8 mouse cellular contexts compared by ENCODE assay signal in the genomic region with DNA sequence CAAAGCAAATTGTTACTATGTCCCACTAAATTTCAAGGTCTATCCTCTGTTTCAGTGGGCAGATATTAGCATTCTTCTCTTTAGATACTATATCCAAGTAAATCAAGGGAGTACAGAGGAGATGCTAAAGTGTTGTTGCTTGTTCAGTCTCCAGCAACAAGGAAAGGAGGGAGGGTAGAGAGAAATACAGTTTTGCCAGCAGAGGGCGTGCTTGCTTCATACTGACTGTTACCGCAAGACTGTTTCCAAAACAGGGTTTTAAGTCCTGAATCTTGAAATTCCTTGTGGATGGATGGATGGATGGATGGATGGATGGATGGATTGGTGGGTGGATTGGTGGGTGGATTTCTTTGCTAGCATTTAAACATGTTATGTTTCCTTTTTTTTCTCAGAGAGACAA. TPM values are rescaled to one million over a fixed set of nuclear protein-coding genes. Genes with fewer than 3 reads are reported as not detected.
DNase-seq lines count a peak whose midpoint lies in the region; ATAC-seq and TF ChIP-seq lines count a peak whose summit lies in the region.

No protein-coding gene starts in this region.

- no peak overlapping the region for H3K4me2 ChIP-seq in kidney, embryonic 14.5 days (replicated peaks; ENCODE audit: low read depth, low read length)
- 0 out of 2 replicates have a peak overlapping the region, but pooled peaks have one; percentile 31 for H3K4me2 ChIP-seq in CH12.LX (ENCODE audit: insufficient read depth, low read depth, poor library complexity, severe bottlenecking)
- H3K4me2 ChIP-seq in embryonic facial prominence, embryonic 14.5 days (ENCODE audit: low read depth, low read length): no peak overlapping the region
- no peak overlapping the region for H3K4me2 ChIP-seq in neural tube, embryonic 11.5 days (ENCODE audit: low read depth)

- TF ChIP-seq EP300 in CH12.LX (IDR thresholded peaks at IDR 0.05; ENCODE audit: low read length): no peak

- H3K9ac ChIP-seq in kidney, embryonic 14.5 days (ENCODE audit: low read depth, low read length): no peak overlapping the region
- no peak overlapping the region for H3K9ac ChIP-seq in CH12.LX (ENCODE audit: insufficient read depth, low read depth)
- H3K9ac ChIP-seq in embryonic facial prominence, embryonic 14.5 days (ENCODE audit: low read depth, low read length): no peak overlapping the region
- no peak overlapping the region for H3K9ac ChIP-seq in neural tube, embryonic 11.5 days (ENCODE audit: low read length)

- 12% methylated on average over 2 of the region's 2 CpGs for WGBS in kidney, embryonic 14.5 days
- 4% methylated on average over 2 of the region's 2 CpGs for WGBS in embryonic facial prominence, embryonic 14.5 days
- 4% methylated on average over 2 of the region's 2 CpGs for WGBS in neural tube, embryonic 11.5 days

- no peak for TF ChIP-seq POLR2A in CH12.LX (IDR thresholded peaks at IDR 0.05; ENCODE audit: low read depth, low read length)

- dilution Hi-C loops in CH12.LX (cut with MboI; ENCODE audit: extremely low pct_ligation_motif_present, extremely low pct_unique_long_range_greater_than_20kb, low sequenced_read_pairs): no loop called here

- DNase-seq in kidney, adult 8-10 months: peak; percentile 25 to 61
- DNase-seq in CH12.LX (ENCODE audit: extremely low read depth): peak; percentile 65
- DNase-seq in adrenal gland, postnatal 10 days: peak; percentile 76
- DNase-seq in embryonic facial prominence, embryonic 14.5 days (ENCODE audit: low spot score): peak; percentile 74
- peak; percentile 70 to 74 for DNase-seq in layer of hippocampus, postnatal 10 days (ENCODE audit: low spot score in 2 of 2)
- peak; percentile 53 for DNase-seq in neural tube, embryonic 11.5 days (ENCODE audit: low spot score)

- TF ChIP-seq CTCF in CH12.LX (conservative IDR thresholded peaks at IDR 0.05 in 1 of 2, IDR thresholded peaks at IDR 0.05 in 1 of 2; ENCODE audit: low read depth in 2 of 2, low read length in 2 of 2): peak; percentile 67 to 89

- no peaks in the 10 kb centered on the region for H3K27me3 ChIP-seq in kidney, embryonic 14.5 days (ENCODE audit: control insufficient read depth, insufficient read depth, low read length)
- H3K27me3 ChIP-seq in CH12.LX (replicated peaks): no peaks in the 10 kb centered on the region
- H3K27me3 ChIP-seq in embryonic facial prominence, embryonic 14.5 days (replicated peaks; ENCODE audit: control insufficient read depth, insufficient read depth, low read length): no peaks in the 10 kb centered on the region
- no peaks in the 10 kb centered on the region for H3K27me3 ChIP-seq in neural tube, embryonic 11.5 days (ENCODE audit: control insufficient read depth, insufficient read depth, low read length)

- H3K79me2 ChIP-seq in CH12.LX (replicated peaks; ENCODE audit: control insufficient read depth, extremely low read depth, insufficient read depth, poor library complexity, severe bottlenecking): no peaks in the 10 kb centered on the region

- H3K36me3 ChIP-seq in kidney, embryonic 14.5 days (ENCODE audit: control insufficient read depth, insufficient read depth, low read length): peaks cover 8% of the 10 kb centered on the region; the same call in 1 of the 2 replicates
- H3K36me3 ChIP-seq in CH12.LX (replicated peaks in 1 of 2; ENCODE audit: control insufficient read depth in 1 of 2, insufficient read depth in 1 of 2, low read length in 1 of 2): peaks cover 16 to 47% of the 10 kb centered on the region in 2 experiments
- H3K36me3 ChIP-seq in embryonic facial prominence, embryonic 14.5 days (ENCODE audit: control insufficient read depth, insufficient read depth, low read length): peaks cover 18% of the 10 kb centered on the region
- H3K36me3 ChIP-seq in neural tube, embryonic 11.5 days (ENCODE audit: control insufficient read depth, insufficient read depth, low read length): no peaks in the 10 kb centered on the region

- no peak for ATAC-seq in kidney, embryonic 14.5 days (ENCODE audit: low FRiP score, low TSS enrichment)
- no peak for ATAC-seq in embryonic facial prominence, embryonic 14.5 days (ENCODE audit: low read depth)
- no peak for ATAC-seq in neural tube, embryonic 11.5 days (ENCODE audit: insufficient read depth, low FRiP score, low TSS enrichment)
- ATAC-seq in erythroblast, adult 5-6 weeks (replicated peaks; ENCODE audit: low FRiP score, poor library complexity, severe bottlenecking): no peak

- in situ Hi-C loops in CH12.LX (cut with MboI; ENCODE audit: low pct_ligation_motif_present, low pct_unique_long_range_greater_than_20kb, low sequenced_read_pairs): no loop called here

- TF ChIP-seq RAD21 in CH12.LX (IDR thresholded peaks at IDR 0.05; ENCODE audit: low read depth, low read length): peak; percentile 80

- no peaks in the 10 kb centered on the region for H3K4me1 ChIP-seq in kidney, embryonic 14.5 days (ENCODE audit: control insufficient read depth, insufficient read depth, low read length)
- H3K4me1 ChIP-seq in CH12.LX (ENCODE audit: control insufficient read depth in 1 of 2, insufficient read depth in 2 of 2): peaks cover 0 to 4% of the 10 kb centered on the region in 2 experiments; a peak in 1 of 4 replicates
- no peaks in the 10 kb centered on the region for H3K4me1 ChIP-seq in embryonic facial prominence, embryonic 14.5 days (ENCODE audit: control insufficient read depth, insufficient read depth, low read length)
- no peaks in the 10 kb centered on the region for H3K4me1 ChIP-seq in neural tube, embryonic 11.5 days (ENCODE audit: control insufficient read depth, insufficient read depth, low read length)

- H3K4me3 ChIP-seq in kidney, embryonic 14.5 days (ENCODE audit: low read length): no peak overlapping the region
- no peak overlapping the region for H3K4me3 ChIP-seq in CH12.LX (replicated peaks in 1 of 3; ENCODE audit: low read depth in 2 of 3, low read length in 2 of 3, poor library complexity in 1 of 3)
- no peak overlapping the region for H3K4me3 ChIP-seq in embryonic facial prominence, embryonic 14.5 days (ENCODE audit: low read depth, low read length)
- H3K4me3 ChIP-seq in neural tube, embryonic 11.5 days (ENCODE audit: low read depth, low read length): no peak overlapping the region

- no peaks in the 10 kb centered on the region for H3K9me3 ChIP-seq in kidney, embryonic 14.5 days (ENCODE audit: control insufficient read depth, low read length)
- H3K9me3 ChIP-seq in CH12.LX (replicated peaks; ENCODE audit: low read length): no peaks in the 10 kb centered on the region
- H3K9me3 ChIP-seq in embryonic facial prominence, embryonic 14.5 days (ENCODE audit: control insufficient read depth, low read length): no peaks in the 10 kb centered on the region
- H3K9me3 ChIP-seq in neural tube, embryonic 11.5 days (ENCODE audit: control insufficient read depth, low read length): no peaks in the 10 kb centered on the region

- no peak overlapping the region for H3K27ac ChIP-seq in kidney, embryonic 14.5 days (ENCODE audit: low read depth, low read length)
- H3K27ac ChIP-seq in CH12.LX (ENCODE audit: insufficient read depth, low read depth): no peak overlapping the region
- no peak overlapping the region for H3K27ac ChIP-seq in embryonic facial prominence, embryonic 14.5 days (replicated peaks; ENCODE audit: low read depth, low read length)
- H3K27ac ChIP-seq in neural tube, embryonic 11.5 days (ENCODE audit: low read depth, low read length): no peak overlapping the region

TF ChIP-seq in CH12.LX, 34 proteins besides CTCF, POLR2A, EP300 and RAD21 (continues in another document):
- TF ChIP-seq MAX (IDR thresholded peaks at IDR 0.05; ENCODE audit: low read length) (no peak), SMC3 (IDR thresholded peaks at IDR 0.05; ENCODE audit: low read depth, low read length) (peak; percentile 69), TCF12 (IDR thresholded peaks at IDR 0.05; ENCODE audit: low read depth, low read length) (no peak), JUN (IDR thresholded peaks at IDR 0.05; ENCODE audit: insufficient read depth, low read depth, low read length) (no peak)

RNA-seq across cellular contexts. Expression of a gene that starts 25.7 kb away (rescaled TPM):
- polyA plus RNA-seq in kidney, embryonic 14.5 days (2014; fragmentation: Nextera tagmentation; extraction: Ambion mirVana): 535 and 564 TPM in 2 replicates
- total RNA-seq in CH12.LX (2012; rRNA removed): 365 and 379 TPM in 2 replicates
- 403 and 410 TPM in 2 replicates for total RNA-seq in CH12.LX (2014; rRNA removed)
- polyA plus RNA-seq in CH12.LX (2012; ENCODE audit: insufficient read length, low read depth): 476 and 483 TPM in 2 replicates
- total RNA-seq in adrenal gland, postnatal 10 days (2021): 100 to 1,000 TPM; 276 to 572 TPM
- 580 and 582 TPM in 2 replicates for polyA plus RNA-seq in embryonic facial prominence, embryonic 14.5 days (2014; fragmentation: Nextera tagmentation; extraction: Ambion mirVana)
- total RNA-seq in layer of hippocampus, postnatal 10 days (2021): 100 to 1,000 TPM; 692 to 703 TPM
- polyA plus RNA-seq in neural tube, embryonic 11.5 days (2014; fragmentation: Nextera tagmentation; extraction: Ambion mirVana): 539 and 548 TPM in 2 replicates
- 10.7 and 12.9 TPM in 2 replicates for total RNA-seq in erythroblast, adult 5-6 weeks (2015; ENCODE audit: low replicate concordance)
- total RNA-seq in erythroblast, adult 5-6 weeks (2017; ENCODE audit: low replicate concordance): 10.6 and 15.1 TPM in 2 replicates

RNA-seq across cellular contexts. Expression of a gene that starts 33.4 kb away (rescaled TPM):
- 7.4 and 9.0 TPM in 2 replicates for polyA plus RNA-seq in kidney, embryonic 14.5 days (2014; fragmentation: Nextera tagmentation; extraction: Ambion mirVana)
- total RNA-seq in CH12.LX (2012; rRNA removed): 13.4 and 14.3 TPM in 2 replicates
- total RNA-seq in CH12.LX (2014; rRNA removed): 22.2 and 24.9 TPM in 2 replicates
- 6.9 and 7.2 TPM in 2 replicates for polyA plus RNA-seq in CH12.LX (2012; ENCODE audit: insufficient read length, low read depth)
- 10 to 100 TPM; 17.0 to 18.7 TPM for total RNA-seq in adrenal gland, postnatal 10 days (2021)
- polyA plus RNA-seq in embryonic facial prominence, embryonic 14.5 days (2014; fragmentation: Nextera tagmentation; extraction: Ambion mirVana): 9.6 and 9.8 TPM in 2 replicates
- 10 to 100 TPM; 51.0 to 52.5 TPM for total RNA-seq in layer of hippocampus, postnatal 10 days (2021)
- 6.5 and 8.5 TPM in 2 replicates for polyA plus RNA-seq in neural tube, embryonic 11.5 days (2014; fragmentation: Nextera tagmentation; extraction: Ambion mirVana)
- total RNA-seq in erythroblast, adult 5-6 weeks (2015; ENCODE audit: low replicate concordance): 6.9 and 8.4 TPM in 2 replicates
- total RNA-seq in erythroblast, adult 5-6 weeks (2017; ENCODE audit: low replicate concordance): 4.3 and 10.1 TPM in 2 replicates

RNA-seq across cellular contexts. Expression of a gene that starts 33.8 kb away (rescaled TPM):
- 28.8 and 30.9 TPM in 2 replicates for polyA plus RNA-seq in kidney, embryonic 14.5 days (2014; fragmentation: Nextera tagmentation; extraction: Ambion mirVana)
- total RNA-seq in CH12.LX (2012; rRNA removed) (10.7 and 11.8 TPM in 2 replicates), CH12.LX (2014; rRNA removed) (19.7 and 20.9 TPM in 2 replicates)
- polyA plus RNA-seq in CH12.LX (2012; ENCODE audit: insufficient read length, low read depth): 11.2 and 14.4 TPM in 2 replicates
- 10 to 100 TPM; 16.7 to 21.2 TPM for total RNA-seq in adrenal gland, postnatal 10 days (2021)
- 22.9 and 26.0 TPM in 2 replicates for polyA plus RNA-seq in embryonic facial prominence, embryonic 14.5 days (2014; fragmentation: Nextera tagmentation; extraction: Ambion mirVana)
- total RNA-seq in layer of hippocampus, postnatal 10 days (2021): 10 to 100 TPM; 18.0 to 19.1 TPM
- polyA plus RNA-seq in neural tube, embryonic 11.5 days (2014; fragmentation: Nextera tagmentation; extraction: Ambion mirVana): 20.1 and 22.1 TPM in 2 replicates
- 14.6 and 15.4 TPM in 2 replicates for total RNA-seq in erythroblast, adult 5-6 weeks (2015; ENCODE audit: low replicate concordance)
- total RNA-seq in erythroblast, adult 5-6 weeks (2017; ENCODE audit: low replicate concordance): 5.0 and 5.3 TPM in 2 replicates

Comparison
In these comparisons a context has a peak if more than half of its experiments do, and no peak if none do; other contexts are left out.
1. RNA of a gene that starts 25.7 kb away (total RNA-seq): 692 to 703 TPM in layer of hippocampus, postnatal 10 days, 276 to 572 TPM in adrenal gland, postnatal 10 days and 365 to 410 TPM in CH12.LX; 10.6 to 15.1 TPM in erythroblast, adult 5-6 weeks; every median in the first group is over 10 times any median in the second.
2. Peak in every context shown above with its lines, with median percentiles within 50 percentile points of each other: DNase-seq.